Mouse (Mus musculus) hindbrain, embryonic 16.5 days (tissue): ENCODE measurements around the gene Mbip. TPM values are rescaled to one million over a fixed set of nuclear protein-coding genes. Genes with fewer than 3 reads are reported as not detected.

ENCODE experiments used
- ATAC-seq: fragments of 200-750 bp; cut with Nextera tagmentation; 2 replicates; pipeline ENCODE4 v1.8.0; 2017; ENCODE audit warnings: moderate TSS enrichment, moderate library complexity
- H3K27ac ChIP-seq: fragments of 300-500 bp; sonication (generic); 2 replicates; pipeline ENCODE4 v1.5.1; 2014; ENCODE audit warnings: low read depth, mild to moderate bottlenecking, control low read depth, low read length, moderate library complexity
- H3K27me3 ChIP-seq: fragments of 300-500 bp; sonication (generic); replicated peaks from 2 replicates; pipeline ENCODE4 v1.6.1; 2014; ENCODE audit warnings: low read length; ENCODE audit not compliant: control insufficient read depth, insufficient read depth
- H3K36me3 ChIP-seq: fragments of 300-500 bp; sonication (generic); 2 replicates; pipeline ENCODE4 v1.6.1; 2014; ENCODE audit warnings: mild to moderate bottlenecking, low read length, moderate library complexity, mixed read lengths; ENCODE audit not compliant: control insufficient read depth, insufficient read depth
- H3K4me1 ChIP-seq: fragments of 300-500 bp; sonication (generic); 2 replicates; pipeline ENCODE4 v1.6.1; 2014; ENCODE audit warnings: low read depth, low read length; ENCODE audit not compliant: control insufficient read depth, insufficient read depth
- H3K4me2 ChIP-seq: fragments of 300-500 bp; sonication (generic); 2 replicates; pipeline ENCODE4 v1.6.1; 2014; ENCODE audit warnings: mild to moderate bottlenecking, low read length, control low read depth, moderate library complexity
- H3K4me3 ChIP-seq: fragments of 300-500 bp; sonication (generic); 2 replicates; pipeline ENCODE4 v1.5.1; 2014; ENCODE audit warnings: mild to moderate bottlenecking, low read length, control low read depth, moderate library complexity
- H3K9ac ChIP-seq: fragments of 300-500 bp; sonication (generic); 2 replicates; pipeline ENCODE4 v1.6.1; 2014; ENCODE audit warnings: low read depth, mild to moderate bottlenecking, control low read depth, low read length, moderate library complexity
- H3K9me3 ChIP-seq: fragments of 300-500 bp; sonication (generic); 2 replicates; pipeline ENCODE4 v1.6.1; 2014; ENCODE audit warnings: mild to moderate bottlenecking, low read length, moderate library complexity; ENCODE audit not compliant: control insufficient read depth
- WGBS: fragments of 180-500 bp; shearing (Covaris S2); extraction: QIAGEN DNeasy Blood & Tissue Kit; methylation state at CpG from one replicate; pipeline ENCODE4 v1.1.7; 2014; 5-methylcytosine and 5-hydroxymethylcytosine counted together
- polyA plus RNA-seq: library from polyadenylated mRNA; unstranded; fragments of >200 nt; fragmentation: Nextera tagmentation; extraction: Ambion mirVana; gene quantifications from 2 replicates; pipeline ENCODE4 v1.2.1, GENCODE M21; 2015

The Mbip gene
- polyA plus RNA-seq, 1 experiment from 2014 or later = 38.1 TPM

GRCm38 (mm10) chr12:56325851-56326250 lies 19.8 kb downstream of the Mbip start:
- Histone ChIP-seq H3K9me3 (no peaks in the 10 kb centered on the region), H3K9ac (no peak overlapping the region), H3K27me3 (no peaks in the 10 kb centered on the region), H3K27ac (no peak overlapping the region), H3K36me3 (peaks cover 16% of the 10 kb centered on the region), H3K4me3 (no peak overlapping the region), H3K4me1 (no peaks in the 10 kb centered on the region), H3K4me2 (no peak overlapping the region)
- ATAC-seq = no peak
- 97% methylated on average over 1 of the region's 1 CpGs for WGBS

GRCm38 (mm10) chr12:56318941-56319340 lies 26.8 kb downstream of the Mbip start:
- H3K27me3 ChIP-seq = no peaks in the 10 kb centered on the region
- no peaks in the 10 kb centered on the region for H3K4me1 ChIP-seq
- WGBS = 89% methylated on average over 4 of the region's 4 CpGs
- no peaks in the 10 kb centered on the region for H3K9me3 ChIP-seq
- no peak overlapping the region for H3K4me3 ChIP-seq
- no peak overlapping the region for H3K4me2 ChIP-seq
- no peak for ATAC-seq
- no peak overlapping the region for H3K27ac ChIP-seq
- H3K9ac ChIP-seq = no peak overlapping the region
- H3K36me3 ChIP-seq = no peaks in the 10 kb centered on the region

DNA sequence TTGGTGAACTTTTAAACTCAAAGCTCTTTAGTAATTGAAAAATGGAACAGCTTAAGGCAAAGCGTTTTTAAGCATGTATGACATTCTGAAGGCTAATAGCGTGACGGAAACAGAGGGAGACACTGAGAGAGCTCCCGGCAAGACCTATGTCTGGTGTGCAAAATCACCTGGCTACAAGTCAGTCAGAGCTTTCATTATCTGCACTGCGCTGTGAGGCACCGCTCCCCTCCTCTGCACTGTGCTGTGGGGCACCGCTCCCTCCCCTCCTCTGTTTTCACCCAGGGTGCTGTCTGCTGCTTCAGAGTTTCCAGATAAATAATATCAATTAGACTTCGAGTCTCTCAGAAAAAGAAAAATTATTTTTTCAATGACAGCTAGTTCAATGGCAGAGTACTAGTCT lies 27.6 kb downstream of the Mbip start:
- no peak overlapping the region for H3K9ac ChIP-seq
- no peaks in the 10 kb centered on the region for H3K27me3 ChIP-seq
- H3K9me3 ChIP-seq = no peaks in the 10 kb centered on the region
- no peak overlapping the region for H3K4me3 ChIP-seq
- H3K4me2 ChIP-seq = no peak overlapping the region
- H3K27ac ChIP-seq = no peak overlapping the region
- 71% methylated on average over 8 of the region's 8 CpGs for WGBS
- no peaks in the 10 kb centered on the region for H3K4me1 ChIP-seq
- no peak for ATAC-seq
- no peaks in the 10 kb centered on the region for H3K36me3 ChIP-seq

- no peak overlapping the region for H3K4me3 ChIP-seq
- H3K27me3 ChIP-seq = no peaks in the 10 kb centered on the region
- H3K9me3 ChIP-seq = no peaks in the 10 kb centered on the region
- no peak overlapping the region for H3K9ac ChIP-seq
- no peak overlapping the region for H3K27ac ChIP-seq
- no peak overlapping the region for H3K4me2 ChIP-seq
- no peaks in the 10 kb centered on the region for H3K36me3 ChIP-seq
- no peak for ATAC-seq
- peaks cover 5% of the 10 kb centered on the region for H3K4me1 ChIP-seq
- WGBS = 64% methylated on average over 6 of the region's 6 CpGs
Observed at GRCm38 (mm10) chr12:56305758-56306157, 39.9 kb downstream of the Mbip start.

GRCm38 (mm10) chr12:56302321-56303017 lies 43.2 kb downstream of the Mbip start:
- Histone ChIP-seq H3K4me1 (peaks cover 5% of the 10 kb centered on the region), H3K9me3 (no peaks in the 10 kb centered on the region), H3K4me3 (peak overlapping the region; percentile 42), H3K36me3 (no peaks in the 10 kb centered on the region), H3K9ac (peak overlapping the region; percentile 58; the same call in 1 of the 2 replicates), H3K27me3 (no peaks in the 10 kb centered on the region), H3K4me2 (peak overlapping the region; percentile 75), H3K27ac (no peak overlapping the region)
- peak; percentile 38 for ATAC-seq
- 25% methylated on average over 4 of the region's 4 CpGs for WGBS

DNA sequence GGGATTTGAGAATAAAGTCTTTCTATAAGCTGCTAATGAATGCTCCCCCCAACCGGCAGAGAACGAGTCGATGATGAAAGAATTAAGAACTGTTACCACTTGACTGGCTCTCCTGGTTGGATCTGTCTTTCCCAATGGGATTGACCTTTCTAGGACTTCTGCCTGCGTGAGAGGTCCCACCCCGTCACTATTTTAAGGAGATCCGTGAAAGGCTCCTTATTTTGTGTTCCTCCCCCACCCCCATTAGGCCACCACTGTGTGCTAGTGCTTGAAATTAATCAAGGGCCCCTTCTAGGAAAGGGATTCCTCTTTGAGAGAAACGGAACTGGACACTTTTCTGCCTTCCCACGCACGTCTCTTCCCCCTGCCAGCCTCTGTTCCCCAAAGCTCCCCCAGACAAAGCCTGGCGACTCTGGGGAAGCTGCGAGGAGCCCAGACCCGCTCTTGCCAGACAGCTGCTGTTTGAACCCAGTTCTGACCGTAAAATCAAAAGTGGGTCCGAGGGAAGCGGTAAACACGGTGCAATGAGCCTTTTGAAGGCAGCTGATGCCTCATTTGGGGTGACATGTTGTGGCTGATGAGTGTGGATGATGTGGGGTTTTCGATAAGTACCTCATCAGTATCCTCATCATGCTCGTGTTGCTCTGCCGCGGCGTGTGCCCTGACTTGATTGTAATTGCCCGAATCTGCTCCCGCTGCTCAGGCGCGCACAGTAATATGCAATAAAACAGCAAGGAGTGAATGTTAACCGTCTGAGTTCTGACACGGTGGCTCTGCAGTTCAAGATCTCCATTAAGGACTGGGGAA lies 44.0 kb downstream of the Mbip start:
- peak overlapping the region; percentile 58 for H3K9ac ChIP-seq
- H3K4me2 ChIP-seq = peak overlapping the region; percentile 75
- peak overlapping the region; percentile 42 for H3K4me3 ChIP-seq
- H3K27ac ChIP-seq = no peak overlapping the region; the same call in 1 of the 2 replicates
- ATAC-seq = peak; percentile 86
- no peaks in the 10 kb centered on the region for H3K9me3 ChIP-seq
- WGBS = 5% methylated on average over 27 of the region's 27 CpGs
- H3K36me3 ChIP-seq = no peaks in the 10 kb centered on the region
- peaks cover 5% of the 10 kb centered on the region for H3K4me1 ChIP-seq
- H3K27me3 ChIP-seq = no peaks in the 10 kb centered on the region

DNA sequence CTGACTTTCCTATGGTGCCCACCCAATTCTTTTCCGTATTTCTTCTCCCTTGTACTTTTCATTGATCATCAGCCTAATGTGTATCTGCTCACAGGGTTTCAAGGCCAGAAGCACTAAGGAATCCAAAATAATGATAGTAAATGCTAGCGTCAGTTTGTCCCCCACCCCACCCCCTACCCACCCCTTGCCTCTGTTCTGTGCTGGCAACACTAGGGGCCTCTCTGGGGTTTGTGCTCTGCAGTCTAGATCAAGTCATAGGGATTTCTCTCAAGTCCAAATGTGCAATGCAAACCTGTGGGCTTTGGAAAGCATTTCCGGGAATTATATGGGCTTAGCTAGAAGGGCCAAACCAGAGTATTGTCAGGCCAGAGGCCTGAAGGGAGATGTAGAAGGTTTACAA lies 46.1 kb downstream of the Mbip start:
- H3K4me1 ChIP-seq = peaks cover 5% of the 10 kb centered on the region
- no peak for ATAC-seq
- H3K9me3 ChIP-seq = no peaks in the 10 kb centered on the region
- no peak overlapping the region for H3K4me2 ChIP-seq
- no peak overlapping the region for H3K4me3 ChIP-seq
- no peaks in the 10 kb centered on the region for H3K27me3 ChIP-seq
- H3K9ac ChIP-seq = no peak overlapping the region
- H3K27ac ChIP-seq = no peak overlapping the region
- H3K36me3 ChIP-seq = no peaks in the 10 kb centered on the region
- 75% methylated on average over 3 of the region's 3 CpGs for WGBS

DNA sequence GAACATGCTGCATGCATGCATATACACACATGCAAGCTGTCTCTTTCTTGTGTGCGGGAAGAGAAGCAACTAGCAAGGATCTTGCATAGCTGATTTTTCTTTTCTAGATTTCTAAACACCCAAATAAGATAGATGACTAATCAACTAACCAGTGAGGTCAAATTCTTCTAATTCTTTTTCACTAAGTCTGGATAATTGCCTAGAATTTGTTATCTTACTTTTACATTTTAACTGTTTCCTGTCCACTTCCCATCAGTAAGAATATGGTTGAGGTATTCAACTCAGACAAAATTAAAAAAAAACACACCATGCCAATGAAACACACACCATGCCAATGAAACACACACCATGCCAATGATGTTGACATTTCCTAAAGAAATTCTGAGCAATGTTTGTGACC lies 46.8 kb downstream of the Mbip start:
- Histone ChIP-seq H3K4me3 (no peak overlapping the region), H3K4me1 (peaks cover 5% of the 10 kb centered on the region), H3K36me3 (no peaks in the 10 kb centered on the region), H3K27me3 (no peaks in the 10 kb centered on the region), H3K9ac (no peak overlapping the region), H3K4me2 (no peak overlapping the region), H3K27ac (no peak overlapping the region), H3K9me3 (no peaks in the 10 kb centered on the region)
- no peak for ATAC-seq
- 44% methylated on average over 1 of the region's 1 CpGs for WGBS
